Mouse (Mus musculus): ENCODE measurements around the gene Oaf. TPM values are rescaled to one million over a fixed set of nuclear protein-coding genes. Genes with fewer than 3 reads are reported as not detected.

The Oaf gene
- total and polyA plus RNA-seq, 3 experiments: 57.6 to 137 TPM; not detected in 1

DNA sequence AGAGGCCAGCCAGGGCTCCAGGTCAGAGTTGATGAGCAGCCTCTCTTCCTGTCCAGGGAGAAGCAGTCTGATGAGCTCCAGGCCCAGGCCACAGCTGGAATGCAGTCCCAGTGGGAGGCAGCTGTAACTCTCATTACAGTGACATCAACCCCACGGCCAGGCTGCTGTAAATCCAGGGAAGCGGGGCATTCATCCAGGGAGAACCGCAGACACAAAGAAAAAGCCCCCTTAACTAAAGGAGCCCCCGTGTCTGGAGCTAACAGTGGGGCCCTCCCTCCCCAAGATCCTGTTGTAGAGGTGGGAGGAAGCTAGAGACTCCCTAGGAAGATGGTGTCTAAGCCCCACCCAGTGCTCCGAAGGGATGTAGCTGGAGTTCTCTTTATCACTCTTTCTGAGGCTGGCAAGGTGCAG, 13.6 kb upstream of the Oaf start:
- H3K36me3 ChIP-seq (ENCODE audit: control insufficient read depth in 1 of 2, insufficient read depth in 2 of 2, low read length in 2 of 2): no peaks in the 10 kb centered on the region
- no peaks in the 10 kb centered on the region for H3K27me3 ChIP-seq (ENCODE audit: control insufficient read depth in 1 of 2, insufficient read depth in 2 of 2, low read length in 2 of 2)
- H3K27ac ChIP-seq (ENCODE audit: control insufficient read depth, low read depth, low read length): no peak overlapping the region
- H3K4me3 ChIP-seq (ENCODE audit: control insufficient read depth in 1 of 2, insufficient read depth in 1 of 2, low read depth in 2 of 2, low read length in 2 of 2): no peak overlapping the region
- H3K9ac ChIP-seq (ENCODE audit: control insufficient read depth, low read depth, low read length, poor library complexity, severe bottlenecking): no peak overlapping the region
- H3K9me3 ChIP-seq (replicated peaks; ENCODE audit: insufficient read depth, low read length): no peaks in the 10 kb centered on the region
- DNase-seq (ENCODE audit: low read depth, low spot score): no peak
- H3K79me2 ChIP-seq (ENCODE audit: control insufficient read depth, insufficient read depth, low read length, poor library complexity): no peaks in the 10 kb centered on the region
- H3K4me1 ChIP-seq (ENCODE audit: control insufficient read depth in 1 of 2, insufficient read depth in 2 of 2, low read length in 2 of 2): no peaks in the 10 kb centered on the region
- no peak for TF ChIP-seq TAL1 (IDR thresholded peaks at IDR 0.05; ENCODE audit: low read length)
- no peak for TF ChIP-seq CHD1 (IDR thresholded peaks at IDR 0.05; ENCODE audit: low read depth, low read length)
- TF ChIP-seq GABPA (IDR thresholded peaks at IDR 0.05; ENCODE audit: low read depth, low read length): no peak
- no peak for TF ChIP-seq MEF2A (IDR thresholded peaks at IDR 0.05; ENCODE audit: extremely low read depth, insufficient replicate concordance, low read depth, low read length, poor library complexity, severe bottlenecking)
- TF ChIP-seq POLR2AphosphoS5 (IDR thresholded peaks at IDR 0.05; ENCODE audit: borderline replicate concordance, low read depth, low read length): no peak
- no peak for TF ChIP-seq UBTF (IDR thresholded peaks at IDR 0.05; ENCODE audit: borderline replicate concordance, insufficient read depth, low read depth, low read length)
- no peak for TF ChIP-seq POLR2AphosphoS2 (IDR thresholded peaks at IDR 0.05; ENCODE audit: low read length)
- TF ChIP-seq MYC (IDR thresholded peaks at IDR 0.05; ENCODE audit: low read depth, low read length): no peak
- no peak for TF ChIP-seq RCOR1 (IDR thresholded peaks at IDR 0.05; ENCODE audit: low read depth, low read length)
- TF ChIP-seq ZC3H11A (IDR thresholded peaks at IDR 0.05; ENCODE audit: low read depth, low read length): no peak
- no peak for TF ChIP-seq POLR2A (IDR thresholded peaks at IDR 0.05; ENCODE audit: control insufficient read depth in 1 of 2, insufficient read depth in 1 of 2, low read depth in 1 of 2, low read length in 2 of 2, poor library complexity in 1 of 2)
- no peak for TF ChIP-seq CHD2 (IDR thresholded peaks at IDR 0.05; ENCODE audit: low read length)
- TF ChIP-seq SIN3A (IDR thresholded peaks at IDR 0.05; ENCODE audit: low read length): no peak
- no peak for TF ChIP-seq USF2 (IDR thresholded peaks at IDR 0.05; ENCODE audit: borderline replicate concordance in 1 of 2, insufficient read depth in 1 of 2, low read depth in 1 of 2, low read length in 2 of 2)
- no peak for TF ChIP-seq MAZ (IDR thresholded peaks at IDR 0.05; ENCODE audit: low read depth, low read length)
- no peak for TF ChIP-seq BHLHE40 (IDR thresholded peaks at IDR 0.05; ENCODE audit: borderline replicate concordance, low read depth, low read length)
- no peak for TF ChIP-seq MYB (IDR thresholded peaks at IDR 0.05; ENCODE audit: low read depth, low read length)
- no peak for TF ChIP-seq ETS1 (IDR thresholded peaks at IDR 0.05; ENCODE audit: low read depth, low read length)

DNA sequence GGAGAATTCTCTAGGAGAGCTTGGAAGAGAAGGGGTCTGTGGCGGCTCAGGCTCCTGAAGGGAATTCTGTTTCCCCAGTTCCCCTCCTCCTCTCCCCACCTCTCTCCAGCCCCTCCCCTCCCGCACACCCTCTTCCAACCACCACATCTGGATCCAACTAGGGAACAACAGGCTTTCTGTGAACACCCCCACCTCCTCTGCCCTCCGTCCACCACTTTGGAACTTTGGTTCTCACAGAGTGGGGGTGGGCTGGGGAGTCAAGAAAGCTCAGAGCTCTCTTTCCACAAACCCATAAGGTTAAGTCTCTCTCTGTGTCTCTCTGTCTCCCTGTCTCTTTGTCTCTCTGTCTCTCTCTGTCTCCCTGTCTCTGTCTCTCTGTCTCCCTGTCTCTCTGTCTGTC, 13.1 kb upstream of the Oaf start:
- TF ChIP-seq POLR2AphosphoS5 (IDR thresholded peaks at IDR 0.05; ENCODE audit: borderline replicate concordance, low read depth, low read length) (no peak), KAT2A (conservative IDR thresholded peaks at IDR 0.05; ENCODE audit: low read depth, low read length) (no peak), ZMIZ1 (IDR thresholded peaks at IDR 0.05; ENCODE audit: low read depth, low read length) (no peak), E2F4 (IDR thresholded peaks at IDR 0.05; ENCODE audit: borderline replicate concordance, low read depth, low read length) (no peak), NELFE (IDR thresholded peaks at IDR 0.05; ENCODE audit: low read depth, low read length) (no peak), MYB (IDR thresholded peaks at IDR 0.05; ENCODE audit: low read depth, low read length) (no peak), POLR2AphosphoS2 (IDR thresholded peaks at IDR 0.05; ENCODE audit: low read length) (no peak), JUND (IDR thresholded peaks at IDR 0.05; ENCODE audit: low read depth, low read length) (no peak), TBP (IDR thresholded peaks at IDR 0.05; ENCODE audit: low read depth, low read length) (no peak), HCFC1 (IDR thresholded peaks at IDR 0.05; ENCODE audit: low read depth, low read length) (no peak), ELF1 (IDR thresholded peaks at IDR 0.05; ENCODE audit: low read depth, low read length) (no peak), TCF12 (IDR thresholded peaks at IDR 0.05; ENCODE audit: low read depth, low read length) (no peak), ZKSCAN1 (IDR thresholded peaks at IDR 0.05; ENCODE audit: low read depth, low read length) (no peak), CHD1 (IDR thresholded peaks at IDR 0.05; ENCODE audit: low read depth, low read length) (no peak), USF1 (IDR thresholded peaks at IDR 0.05; ENCODE audit: low read depth, low read length) (no peak), USF2 (IDR thresholded peaks at IDR 0.05; ENCODE audit: borderline replicate concordance in 1 of 2, insufficient read depth in 1 of 2, low read depth in 1 of 2, low read length in 2 of 2) (no peak), RCOR1 (IDR thresholded peaks at IDR 0.05; ENCODE audit: low read depth, low read length) (no peak), UBTF (IDR thresholded peaks at IDR 0.05; ENCODE audit: borderline replicate concordance, insufficient read depth, low read depth, low read length) (no peak), ZNF384 (IDR thresholded peaks at IDR 0.05; ENCODE audit: low read depth, low read length) (no peak)
- H3K36me3 ChIP-seq (ENCODE audit: control insufficient read depth in 1 of 2, insufficient read depth in 2 of 2, low read length in 2 of 2): peaks cover 0 to 3% of the 10 kb centered on the region in 2 experiments; a peak in 2 of 4 replicates
- H3K9me3 ChIP-seq (replicated peaks; ENCODE audit: insufficient read depth, low read length): no peaks in the 10 kb centered on the region
- H3K4me1 ChIP-seq (ENCODE audit: control insufficient read depth in 1 of 2, insufficient read depth in 2 of 2, low read length in 2 of 2): peaks cover under 1 to 4% of the 10 kb centered on the region in 2 experiments; a peak in 3 of 4 replicates
- H3K27me3 ChIP-seq (ENCODE audit: control insufficient read depth in 1 of 2, insufficient read depth in 2 of 2, low read length in 2 of 2): no peaks in the 10 kb centered on the region
- H3K9ac ChIP-seq (ENCODE audit: control insufficient read depth, low read depth, low read length, poor library complexity, severe bottlenecking): no peak overlapping the region
- H3K79me2 ChIP-seq (ENCODE audit: control insufficient read depth, insufficient read depth, low read length, poor library complexity): no peaks in the 10 kb centered on the region
- DNase-seq (ENCODE audit: low read depth, low spot score): no peak
- no peak overlapping the region for H3K27ac ChIP-seq (ENCODE audit: control insufficient read depth, low read depth, low read length)
- H3K4me3 ChIP-seq (ENCODE audit: control insufficient read depth in 1 of 2, insufficient read depth in 1 of 2, low read depth in 2 of 2, low read length in 2 of 2): no peak overlapping the region

All from MEL (cell line).